In the genomic region with DNA sequence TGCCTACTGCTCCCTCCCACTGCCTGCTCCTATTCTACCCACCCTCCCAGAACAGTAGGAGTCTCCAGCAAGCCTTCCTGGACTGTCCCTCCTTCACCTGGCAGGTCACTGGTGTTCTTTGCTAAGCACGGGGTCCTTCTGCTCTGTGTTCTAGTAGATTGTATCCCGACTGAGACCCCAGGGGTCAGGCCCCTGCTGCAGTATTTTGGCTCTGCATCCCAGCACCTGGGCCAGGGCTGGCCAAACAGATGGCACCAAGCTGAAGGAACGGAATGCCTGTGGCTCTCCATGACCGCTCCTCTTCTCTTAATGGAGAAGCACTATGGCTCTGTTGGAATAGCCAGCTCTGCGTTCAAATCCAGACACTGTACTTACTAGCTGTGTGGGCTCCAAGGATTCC, we compare ENCODE assay signal across 17 mouse cellular contexts. TPM values are rescaled to one million over a fixed set of nuclear protein-coding genes. Genes with fewer than 3 reads are reported as not detected.
"Had no signal": no experiment of that assay in that cellular context is flagged by ENCODE, and none has a peak within 500 bp of the region (broad histone marks: within the 10 kb centered on the region; RNA-seq: fewer than 3 reads in every experiment).

No protein-coding gene starts in this region.

- H3K4me1 ChIP-seq: kidney, embryonic 15.5 days; midbrain, embryonic 13.5 days had no signal

- H3K27me3 ChIP-seq: limb, embryonic 12.5 days had no signal

- DNase-seq: kidney, adult 2 months; kidney, postnatal 14 days; lung, adult 18-20 months; right cerebral cortex, postnatal 14 days; thymus, postnatal 4 days had no signal

- ATAC-seq: midbrain, embryonic 13.5 days had no signal

- H3K4me2 ChIP-seq: kidney, embryonic 15.5 days; limb, embryonic 12.5 days; midbrain, embryonic 13.5 days had no signal

- H3K9ac ChIP-seq: kidney, embryonic 15.5 days; limb, embryonic 12.5 days; midbrain, embryonic 13.5 days had no signal

- H3K9me3 ChIP-seq: kidney, embryonic 15.5 days; limb, embryonic 12.5 days; midbrain, embryonic 13.5 days had no signal

- H3K27ac ChIP-seq: kidney, embryonic 15.5 days; limb, embryonic 12.5 days; midbrain, embryonic 13.5 days had no signal

- H3K4me3 ChIP-seq: kidney, embryonic 15.5 days; limb, embryonic 12.5 days; midbrain, embryonic 13.5 days had no signal

- H3K36me3 ChIP-seq: kidney, embryonic 15.5 days; limb, embryonic 12.5 days; midbrain, embryonic 13.5 days had no signal

RNA-seq across cellular contexts. Expression of a gene that starts 0.7 kb away (rescaled TPM):
- total RNA-seq: layer of hippocampus, postnatal 25 days; left cerebral cortex, adult 8-10 months; left cerebral cortex, postnatal 25 days; megakaryocyte-erythroid progenitor cell, adult 5-6 weeks; midbrain, postnatal 0 days had no signal
- polyA plus RNA-seq: limb, embryonic 12.5 days; lung, embryonic 16.5 days; midbrain, embryonic 13.5 days; midbrain, postnatal 0 days; neural tube, embryonic 14.5 days; spleen, adult 2 months; thymus, postnatal 0 days had no signal

RNA-seq across cellular contexts. Expression of a gene that starts 16.5 kb away (rescaled TPM):
- total RNA-seq: left cerebral cortex, adult 8-10 months; left cerebral cortex, postnatal 25 days; megakaryocyte-erythroid progenitor cell, adult 5-6 weeks had no signal
- polyA plus RNA-seq: kidney, adult 2 months; spleen, adult 2 months had no signal
